Mouse (Mus musculus): ENCODE measurements around the gene Rbm24. TPM values are rescaled to one million over a fixed set of nuclear protein-coding genes. Genes with fewer than 3 reads are reported as not detected.

Rbm24 gene
- total and polyA plus RNA-seq, 3 experiments, result not detected

- dilution Hi-C loops (cut with MboI; ENCODE audit: extremely low pct_ligation_motif_present, extremely low pct_unique_long_range_greater_than_20kb, low sequenced_read_pairs), result no loop called here
- TF ChIP-seq ZKSCAN1 (IDR thresholded peaks at IDR 0.05; ENCODE audit: borderline replicate concordance, low read depth, low read length), result no peak
- TF ChIP-seq RCOR1 (conservative IDR thresholded peaks at IDR 0.05; ENCODE audit: low read depth, low read length), result no peak
- TF ChIP-seq E2F4 (IDR thresholded peaks at IDR 0.05; ENCODE audit: insufficient replicate concordance, low read depth, low read length), result no peak
- no peak for TF ChIP-seq POLR2AphosphoS2 (IDR thresholded peaks at IDR 0.05; ENCODE audit: low read depth, low read length)
- no peak for TF ChIP-seq NRF1 (IDR thresholded peaks at IDR 0.05; ENCODE audit: low read depth, low read length)
- TF ChIP-seq MAZ (IDR thresholded peaks at IDR 0.05; ENCODE audit: low read depth, low read length), result no peak
- TF ChIP-seq ZC3H11A (IDR thresholded peaks at IDR 0.05; ENCODE audit: low read depth, low read length), result no peak
- no peak for TF ChIP-seq CHD2 (IDR thresholded peaks at IDR 0.05; ENCODE audit: low read length)
- no peak for TF ChIP-seq MXI1 (IDR thresholded peaks at IDR 0.05; ENCODE audit: low read depth, low read length)
- TF ChIP-seq JUN (IDR thresholded peaks at IDR 0.05; ENCODE audit: insufficient read depth, low read depth, low read length), result no peak
- TF ChIP-seq GABPA (IDR thresholded peaks at IDR 0.05; ENCODE audit: insufficient replicate concordance, low read depth, low read length), result no peak
- no peak for TF ChIP-seq EP300 (IDR thresholded peaks at IDR 0.05; ENCODE audit: low read length)
- no peak for TF ChIP-seq SIN3A (IDR thresholded peaks at IDR 0.05; ENCODE audit: low read length)
- TF ChIP-seq ZNF384 (IDR thresholded peaks at IDR 0.05; ENCODE audit: low read depth, low read length), result no peak
- TF ChIP-seq CHD1 (IDR thresholded peaks at IDR 0.05; ENCODE audit: low read depth, low read length), result no peak
- TF ChIP-seq IRF4 (IDR thresholded peaks at IDR 0.05; ENCODE audit: low read depth, low read length), result no peak
- no peak for TF ChIP-seq KAT2A (IDR thresholded peaks at IDR 0.05; ENCODE audit: insufficient replicate concordance, low read length)
- no peak for TF ChIP-seq MEF2A (IDR thresholded peaks at IDR 0.05; ENCODE audit: borderline replicate concordance, low read depth, low read length)
- no peak overlapping the region for H3K9ac ChIP-seq (ENCODE audit: insufficient read depth, low read depth)
These were observed 44.0 kb downstream of the Rbm24 start for GRCm38 (mm10) chr13:46462280-46462679.

DNA sequence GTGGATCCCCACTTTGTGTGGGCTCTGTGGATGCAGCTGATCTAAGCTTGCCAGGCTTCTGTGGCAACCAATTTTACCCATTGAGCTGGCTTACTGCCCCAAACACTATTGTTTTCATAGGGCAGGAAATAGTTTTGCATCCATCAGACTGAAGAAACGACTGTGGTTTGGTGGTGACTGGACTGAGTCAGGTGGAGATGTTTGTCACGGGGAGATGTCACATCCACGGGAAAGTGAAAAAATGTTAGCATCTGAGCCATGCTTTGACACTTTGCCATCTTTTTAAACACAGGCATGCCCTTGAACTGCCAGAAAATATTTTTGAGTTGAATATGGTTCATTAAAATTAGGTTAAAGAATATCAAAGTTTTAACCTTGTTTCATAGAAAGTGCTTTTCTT is 45.5 kb downstream of the Rbm24 start:
- H3K79me2 ChIP-seq (replicated peaks; ENCODE audit: control insufficient read depth, extremely low read depth, insufficient read depth, poor library complexity, severe bottlenecking), result no peaks in the 10 kb centered on the region
- H3K4me3 ChIP-seq (replicated peaks in 1 of 3; ENCODE audit: low read depth in 2 of 3, low read length in 2 of 3, poor library complexity in 1 of 3), result no peak overlapping the region
- no peak overlapping the region for H3K4me2 ChIP-seq (ENCODE audit: insufficient read depth, low read depth, poor library complexity, severe bottlenecking)
- dilution Hi-C loops (cut with MboI; ENCODE audit: extremely low pct_ligation_motif_present, extremely low pct_unique_long_range_greater_than_20kb, low sequenced_read_pairs), result no loop called here
- no peaks in the 10 kb centered on the region for H3K9me3 ChIP-seq (replicated peaks; ENCODE audit: low read length)
- no peak overlapping the region for H3K27ac ChIP-seq (ENCODE audit: insufficient read depth, low read depth)
- in situ Hi-C loops (cut with MboI; ENCODE audit: low pct_ligation_motif_present, low pct_unique_long_range_greater_than_20kb, low sequenced_read_pairs), result no loop called here
- TF ChIP-seq MEF2A (IDR thresholded peaks at IDR 0.05; ENCODE audit: borderline replicate concordance, low read depth, low read length) (no peak), BHLHE40 (IDR thresholded peaks at IDR 0.05; ENCODE audit: low read depth, low read length) (peak; percentile 55)
- peak; percentile 33 for DNase-seq (ENCODE audit: extremely low read depth)
- H3K27me3 ChIP-seq (replicated peaks), result no peaks in the 10 kb centered on the region
- no peak overlapping the region for H3K9ac ChIP-seq (ENCODE audit: insufficient read depth, low read depth)
- no peaks in the 10 kb centered on the region for H3K36me3 ChIP-seq (replicated peaks in 1 of 2; ENCODE audit: control insufficient read depth in 1 of 2, insufficient read depth in 1 of 2, low read length in 1 of 2)
- peaks cover 0 to 10% of the 10 kb centered on the region in 2 experiments; a peak in 2 of 4 replicates for H3K4me1 ChIP-seq (ENCODE audit: control insufficient read depth in 1 of 2, insufficient read depth in 2 of 2)

More at GRCm38 (mm10) chr13:46462280-46462679, 44.0 kb downstream of the Rbm24 start:
- Histone ChIP-seq H3K9me3 (replicated peaks; ENCODE audit: low read length) (no peaks in the 10 kb centered on the region), H3K79me2 (replicated peaks; ENCODE audit: control insufficient read depth, extremely low read depth, insufficient read depth, poor library complexity, severe bottlenecking) (no peaks in the 10 kb centered on the region), H3K36me3 (replicated peaks in 1 of 2; ENCODE audit: control insufficient read depth in 1 of 2, insufficient read depth in 1 of 2, low read length in 1 of 2) (no peaks in the 10 kb centered on the region), H3K27me3 (replicated peaks) (no peaks in the 10 kb centered on the region), H3K27ac (ENCODE audit: insufficient read depth, low read depth) (no peak overlapping the region), H3K4me1 (ENCODE audit: control insufficient read depth in 1 of 2, insufficient read depth in 2 of 2) (peaks cover 0 to 10% of the 10 kb centered on the region in 2 experiments; a peak in 2 of 4 replicates), H3K4me3 (replicated peaks in 1 of 3; ENCODE audit: low read depth in 2 of 3, low read length in 2 of 3, poor library complexity in 1 of 3) (no peak overlapping the region), H3K4me2 (ENCODE audit: insufficient read depth, low read depth, poor library complexity, severe bottlenecking) (no peak overlapping the region)
- no peak for DNase-seq (ENCODE audit: extremely low read depth)
- in situ Hi-C loops (cut with MboI; ENCODE audit: low pct_ligation_motif_present, low pct_unique_long_range_greater_than_20kb, low sequenced_read_pairs), result no loop called here
